Mouse (Mus musculus): ENCODE data around the gene Fah. TPM values are rescaled to one million over a fixed set of nuclear protein-coding genes. Genes with fewer than 3 reads are reported as not detected.

The Fah gene
- polyA plus RNA-seq, 1 experiment = 12.0 TPM

DNA sequence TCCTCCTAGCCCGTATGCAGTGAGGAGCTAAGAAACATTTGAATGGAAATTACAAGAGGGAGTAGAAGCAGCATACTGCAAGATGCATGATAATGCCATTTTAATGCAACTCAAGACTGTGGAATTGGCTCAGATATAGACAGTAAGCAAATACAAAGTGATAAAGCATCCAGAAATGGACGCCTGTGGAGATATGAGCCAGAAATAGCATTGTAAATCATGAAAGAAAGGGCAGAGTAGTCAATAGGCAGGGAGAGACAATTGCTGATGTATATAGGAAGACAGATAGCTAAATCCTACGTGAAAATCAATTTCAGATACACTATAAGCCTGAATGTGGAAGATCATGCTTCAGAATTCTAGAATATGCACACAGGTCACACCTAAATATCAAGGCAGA, 51.2 kb downstream of the Fah start:
- H3K27me3 ChIP-seq (ENCODE audit: control insufficient read depth, insufficient read depth, low read length) = no peaks in the 10 kb centered on the region
- H3K36me3 ChIP-seq (ENCODE audit: control insufficient read depth, insufficient read depth, low read length) = no peaks in the 10 kb centered on the region
- H3K4me1 ChIP-seq (ENCODE audit: control insufficient read depth, insufficient read depth, low read length) = no peaks in the 10 kb centered on the region
- no peak overlapping the region for H3K4me3 ChIP-seq (ENCODE audit: control insufficient read depth, low read depth, low read length)
- TF ChIP-seq POLR2A (IDR thresholded peaks at IDR 0.05; ENCODE audit: control insufficient read depth, low read depth, low read length) (no peak), CTCF (IDR thresholded peaks at IDR 0.05; ENCODE audit: control insufficient read depth, insufficient read depth, insufficient replicate concordance, low read depth, low read length) (no peak)
- H3K27ac ChIP-seq (ENCODE audit: control insufficient read depth, insufficient read depth, low read depth, low read length) = no peak overlapping the region

DNA sequence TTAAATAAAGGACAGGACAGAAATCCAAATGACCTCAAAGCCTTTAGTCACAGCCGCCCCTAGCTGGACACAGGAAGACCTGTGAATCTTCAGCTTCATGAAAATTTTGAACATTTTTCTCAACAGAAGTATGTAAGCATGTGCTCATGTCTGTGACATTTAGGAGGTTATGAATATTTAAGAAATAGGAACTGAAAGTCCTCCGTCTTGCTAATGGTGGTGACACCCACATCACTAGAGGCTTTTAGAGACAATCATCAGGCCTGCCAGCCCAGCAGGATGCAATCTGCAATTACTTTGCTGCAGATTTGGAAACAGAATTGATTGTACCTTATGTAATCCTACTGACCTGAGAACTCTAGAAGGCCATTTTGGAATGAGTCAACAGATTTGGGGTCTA, 55.0 kb downstream of the Fah start:
- no peaks in the 10 kb centered on the region for H3K4me1 ChIP-seq (ENCODE audit: control insufficient read depth, insufficient read depth, low read length)
- H3K4me3 ChIP-seq (ENCODE audit: control insufficient read depth, low read depth, low read length) = no peak overlapping the region
- TF ChIP-seq CTCF (IDR thresholded peaks at IDR 0.05; ENCODE audit: control insufficient read depth, insufficient read depth, insufficient replicate concordance, low read depth, low read length) (no peak), POLR2A (IDR thresholded peaks at IDR 0.05; ENCODE audit: control insufficient read depth, low read depth, low read length) (no peak)
- no peaks in the 10 kb centered on the region for H3K27me3 ChIP-seq (ENCODE audit: control insufficient read depth, insufficient read depth, low read length)
- H3K36me3 ChIP-seq (ENCODE audit: control insufficient read depth, insufficient read depth, low read length) = no peaks in the 10 kb centered on the region
- H3K27ac ChIP-seq (ENCODE audit: control insufficient read depth, insufficient read depth, low read depth, low read length) = no peak overlapping the region

DNA sequence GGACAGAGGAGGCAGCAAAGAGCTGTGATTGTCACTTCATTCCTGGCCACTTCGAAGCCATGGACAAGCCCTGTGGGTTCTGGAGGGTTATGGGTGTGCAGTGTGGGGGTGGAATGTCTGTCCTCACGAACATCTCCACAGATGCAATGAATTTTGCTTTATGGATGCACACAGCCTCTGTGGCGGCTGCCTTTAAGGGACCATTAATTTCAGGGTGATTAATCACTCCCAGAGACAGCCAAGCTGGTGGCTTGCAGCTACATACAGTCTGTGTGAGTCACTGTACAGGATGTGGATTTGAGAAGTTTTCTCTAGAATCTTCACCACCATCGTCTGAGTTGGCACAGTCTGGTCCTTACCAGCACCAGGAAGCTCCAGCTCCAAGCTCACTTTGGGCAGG, 59.9 kb downstream of the Fah start:
- Histone ChIP-seq H3K27me3 (ENCODE audit: control insufficient read depth, insufficient read depth, low read length) (no peaks in the 10 kb centered on the region), H3K36me3 (ENCODE audit: control insufficient read depth, insufficient read depth, low read length) (no peaks in the 10 kb centered on the region), H3K4me1 (ENCODE audit: control insufficient read depth, insufficient read depth, low read length) (no peaks in the 10 kb centered on the region), H3K4me3 (ENCODE audit: control insufficient read depth, low read depth, low read length) (no peak overlapping the region), H3K27ac (ENCODE audit: control insufficient read depth, insufficient read depth, low read depth, low read length) (no peak overlapping the region)
- TF ChIP-seq CTCF (IDR thresholded peaks at IDR 0.05; ENCODE audit: control insufficient read depth, insufficient read depth, insufficient replicate concordance, low read depth, low read length) = no peak
- no peak for TF ChIP-seq POLR2A (IDR thresholded peaks at IDR 0.05; ENCODE audit: control insufficient read depth, low read depth, low read length)

DNA sequence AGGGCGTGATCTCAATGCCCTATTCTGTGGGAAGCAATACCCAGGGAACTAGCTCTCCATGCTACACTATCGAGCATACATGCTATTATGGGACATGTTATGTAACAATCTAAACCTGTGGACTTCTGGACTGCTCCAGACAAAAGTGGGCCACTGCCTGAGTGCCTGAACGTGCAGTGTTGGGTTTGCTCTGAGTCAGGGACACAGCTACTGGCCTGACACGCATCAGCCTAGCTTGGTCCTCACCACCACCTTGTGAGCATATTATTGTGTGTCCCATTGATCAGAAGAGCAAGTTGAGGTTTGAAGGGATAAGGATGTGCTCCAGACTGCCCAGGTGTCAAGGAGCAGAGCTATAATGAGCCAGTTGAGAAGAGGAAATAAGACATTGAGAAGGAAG, 61.6 kb downstream of the Fah start:
- Histone ChIP-seq H3K4me1 (ENCODE audit: control insufficient read depth, insufficient read depth, low read length) (no peaks in the 10 kb centered on the region), H3K27ac (ENCODE audit: control insufficient read depth, insufficient read depth, low read depth, low read length) (no peak overlapping the region), H3K27me3 (ENCODE audit: control insufficient read depth, insufficient read depth, low read length) (no peaks in the 10 kb centered on the region), H3K4me3 (ENCODE audit: control insufficient read depth, low read depth, low read length) (no peak overlapping the region), H3K36me3 (ENCODE audit: control insufficient read depth, insufficient read depth, low read length) (no peaks in the 10 kb centered on the region)
- TF ChIP-seq CTCF (IDR thresholded peaks at IDR 0.05; ENCODE audit: control insufficient read depth, insufficient read depth, insufficient replicate concordance, low read depth, low read length) (no peak), POLR2A (IDR thresholded peaks at IDR 0.05; ENCODE audit: control insufficient read depth, low read depth, low read length) (no peak)

Other genes starting within 250 kb of the Fah start
- gene Arnt2, start 196.5 kb downstream of the Fah start, polyA plus RNA-seq (2012; rRNA removed) = 5.3 and 5.6 TPM in 2 replicates
- 0.02 TPM in 1 of 2 replicates, not detected in the other for gene Gm2115, start 77.8 kb downstream of the Fah start, polyA plus RNA-seq (2012; rRNA removed)
- 228 and 287 TPM in 2 replicates for gene Zfand6, start 83.2 kb upstream of the Fah start, polyA plus RNA-seq (2012; rRNA removed)
- gene Olfr291, start 246.8 kb upstream of the Fah start, polyA plus RNA-seq (2012; rRNA removed) = not detected in 2 replicates

Measured in testis, adult 2 months (tissue).